Mouse (Mus musculus): Measurements from ENCODE around the gene Plpp1. TPM values are rescaled to one million over a fixed set of nuclear protein-coding genes. Genes with fewer than 3 reads are reported as not detected.

Plpp1 gene
- total and polyA plus RNA-seq, 2 experiments from 2014 or later = 59.9 to 87.2 TPM

DNA sequence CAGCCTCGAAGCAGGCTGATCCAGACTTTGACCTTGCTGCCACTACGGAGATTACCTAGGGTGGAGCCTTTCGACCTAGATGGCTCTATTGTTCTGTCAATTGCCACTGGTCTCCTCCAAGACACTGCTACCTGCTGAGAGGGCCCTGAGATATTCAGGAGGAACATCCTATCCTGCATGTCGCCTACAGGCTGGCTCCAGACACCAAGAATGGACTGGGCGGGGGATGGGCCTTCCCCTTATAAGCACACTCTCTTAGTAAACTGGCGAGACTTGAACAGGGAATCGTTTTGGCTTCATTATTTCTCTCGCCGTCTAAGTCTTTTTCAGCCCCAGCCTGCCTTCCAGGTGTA is 1.7 kb upstream of the Plpp1 start:
- no peak for TF ChIP-seq CTCF (IDR thresholded peaks at IDR 0.05)
- no peak overlapping the region for H3K4me2 ChIP-seq (ENCODE audit: low read depth, low read length, poor library complexity, severe bottlenecking)
- no peak overlapping the region for H3K4me3 ChIP-seq (ENCODE audit: low read depth, low read length)
- H3K27ac ChIP-seq (ENCODE audit: low read depth, low read length) = no peak overlapping the region
- ATAC-seq (ENCODE audit: low FRiP score) (no peak), DNase-seq (ENCODE audit: low spot score) (no peak)
- H3K9ac ChIP-seq (replicated peaks; ENCODE audit: low read length, poor library complexity, severe bottlenecking) = no peak overlapping the region
- WGBS = 81% methylated on average over 9 of the region's 9 CpGs
- H3K4me1 ChIP-seq (ENCODE audit: insufficient read depth, low read length) = peaks cover 3% of the 10 kb centered on the region; the same call in 1 of the 2 replicates
- H3K36me3 ChIP-seq (ENCODE audit: insufficient read depth, low read length) = no peaks in the 10 kb centered on the region
- H3K27me3 ChIP-seq (ENCODE audit: insufficient read depth, low read length) = no peaks in the 10 kb centered on the region
- H3K9me3 ChIP-seq (ENCODE audit: low read length) = no peaks in the 10 kb centered on the region

GRCm38 (mm10) chr13:112799721-112800241 is 811 bp upstream of the Plpp1 start:
- H3K27ac ChIP-seq (ENCODE audit: low read depth, low read length) = no peak overlapping the region
- peaks cover 3% of the 10 kb centered on the region; the same call in 1 of the 2 replicates for H3K4me1 ChIP-seq (ENCODE audit: insufficient read depth, low read length)

DNA sequence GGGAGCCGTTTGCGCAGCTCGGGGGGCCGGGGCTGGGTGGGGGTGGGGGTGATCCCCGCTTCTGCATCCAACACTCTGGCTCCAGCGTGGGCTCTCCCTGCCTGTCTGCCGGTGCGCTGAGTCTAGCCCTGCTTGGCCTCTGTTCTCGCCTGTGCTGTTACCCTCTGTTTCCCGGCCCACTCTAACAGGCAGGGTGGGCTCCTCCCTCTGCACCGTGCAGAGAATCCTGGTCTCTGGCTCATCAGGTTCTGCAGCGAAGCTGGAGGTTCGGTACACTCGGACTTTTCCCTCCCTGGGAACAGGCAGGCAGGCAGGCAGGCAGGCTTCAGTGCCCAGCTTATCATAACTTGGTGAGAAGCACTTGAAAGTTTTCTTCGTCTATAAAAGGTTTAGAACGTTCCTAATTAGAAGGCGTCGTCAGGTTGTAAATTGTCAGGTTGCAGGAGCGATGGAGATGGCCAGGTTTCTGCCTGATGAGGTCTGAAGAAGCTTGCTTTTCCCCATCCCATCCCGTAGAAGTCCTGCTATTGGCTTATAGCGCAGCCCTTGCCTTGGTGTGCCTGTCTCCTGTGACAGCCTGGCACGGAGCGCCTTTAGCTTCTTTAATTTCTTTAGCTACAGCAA is 901 bp downstream of the Plpp1 start:
- under 1% methylated on average over 23 of the region's 23 CpGs for WGBS
- Histone ChIP-seq H3K9me3 (ENCODE audit: low read length) (no peaks in the 10 kb centered on the region), H3K4me1 (ENCODE audit: insufficient read depth, low read length) (peaks cover 3% of the 10 kb centered on the region; the same call in 1 of the 2 replicates), H3K27me3 (ENCODE audit: insufficient read depth, low read length) (no peaks in the 10 kb centered on the region), H3K36me3 (ENCODE audit: insufficient read depth, low read length) (0 out of 2 replicates have a peak, but pooled peaks cover 5% of the 10 kb centered on the region), H3K4me3 (ENCODE audit: low read depth, low read length) (peak overlapping the region; percentile 89), H3K27ac (ENCODE audit: low read depth, low read length) (peak overlapping the region; percentile 97), H3K4me2 (ENCODE audit: low read depth, low read length, poor library complexity, severe bottlenecking) (peak overlapping the region; percentile 69), H3K9ac (replicated peaks; ENCODE audit: low read length, poor library complexity, severe bottlenecking) (peak overlapping the region; percentile 94)
- DNase-seq (ENCODE audit: low spot score) = no peak
- peak; percentile 78 for ATAC-seq (ENCODE audit: low FRiP score)
- no peak for TF ChIP-seq CTCF (IDR thresholded peaks at IDR 0.05)

More at GRCm38 (mm10) chr13:112799721-112800241, 811 bp upstream of the Plpp1 start:
- Histone ChIP-seq H3K27me3 (ENCODE audit: insufficient read depth, low read length) (no peaks in the 10 kb centered on the region), H3K9ac (replicated peaks; ENCODE audit: low read length, poor library complexity, severe bottlenecking) (no peak overlapping the region), H3K4me2 (ENCODE audit: low read depth, low read length, poor library complexity, severe bottlenecking) (peak overlapping the region; percentile 69), H3K4me3 (ENCODE audit: low read depth, low read length) (no peak overlapping the region), H3K36me3 (ENCODE audit: insufficient read depth, low read length) (no peaks in the 10 kb centered on the region), H3K9me3 (ENCODE audit: low read length) (no peaks in the 10 kb centered on the region)
- 73% methylated on average over 8 of the region's 8 CpGs for WGBS
- ATAC-seq (ENCODE audit: low FRiP score) (no peak), DNase-seq (ENCODE audit: low spot score) (no peak)
- no peak for TF ChIP-seq CTCF (IDR thresholded peaks at IDR 0.05)

- Histone ChIP-seq H3K27ac (ENCODE audit: low read depth, low read length) (no peak overlapping the region), H3K4me3 (ENCODE audit: low read depth, low read length) (no peak overlapping the region), H3K4me2 (ENCODE audit: low read depth, low read length, poor library complexity, severe bottlenecking) (no peak overlapping the region), H3K36me3 (ENCODE audit: insufficient read depth, low read length) (0 out of 2 replicates have a peak, but pooled peaks cover 6% of the 10 kb centered on the region), H3K4me1 (ENCODE audit: insufficient read depth, low read length) (peaks cover 3% of the 10 kb centered on the region; the same call in 1 of the 2 replicates), H3K27me3 (ENCODE audit: insufficient read depth, low read length) (no peaks in the 10 kb centered on the region), H3K9ac (replicated peaks; ENCODE audit: low read length, poor library complexity, severe bottlenecking) (no peak overlapping the region), H3K9me3 (ENCODE audit: low read length) (no peaks in the 10 kb centered on the region)
- no peak for TF ChIP-seq CTCF (IDR thresholded peaks at IDR 0.05)
- 75% methylated on average over 7 of the region's 7 CpGs for WGBS
- DNase-seq (ENCODE audit: low spot score) (no peak), ATAC-seq (ENCODE audit: low FRiP score) (no peak)
These were observed 2.5 kb downstream of the Plpp1 start for GRCm38 (mm10) chr13:112803106-112803505.

- no peak for DNase-seq (ENCODE audit: low spot score)
- WGBS = 86% methylated on average over 4 of the region's 4 CpGs
- Histone ChIP-seq H3K9ac (replicated peaks; ENCODE audit: low read length, poor library complexity, severe bottlenecking) (no peak overlapping the region), H3K9me3 (ENCODE audit: low read length) (no peaks in the 10 kb centered on the region), H3K4me3 (ENCODE audit: low read depth, low read length) (no peak overlapping the region), H3K4me1 (ENCODE audit: insufficient read depth, low read length) (peaks cover 3% of the 10 kb centered on the region; the same call in 1 of the 2 replicates), H3K4me2 (ENCODE audit: low read depth, low read length, poor library complexity, severe bottlenecking) (0 out of 2 replicates have a peak overlapping the region, but pooled peaks have one; percentile 1), H3K36me3 (ENCODE audit: insufficient read depth, low read length) (0 out of 2 replicates have a peak, but pooled peaks cover 6% of the 10 kb centered on the region), H3K27ac (ENCODE audit: low read depth, low read length) (no peak overlapping the region), H3K27me3 (ENCODE audit: insufficient read depth, low read length) (no peaks in the 10 kb centered on the region)
- TF ChIP-seq CTCF (IDR thresholded peaks at IDR 0.05) = no peak
- ATAC-seq (ENCODE audit: low FRiP score) = no peak
These were observed 3.1 kb downstream of the Plpp1 start for GRCm38 (mm10) chr13:112803661-112804060.

DNA sequence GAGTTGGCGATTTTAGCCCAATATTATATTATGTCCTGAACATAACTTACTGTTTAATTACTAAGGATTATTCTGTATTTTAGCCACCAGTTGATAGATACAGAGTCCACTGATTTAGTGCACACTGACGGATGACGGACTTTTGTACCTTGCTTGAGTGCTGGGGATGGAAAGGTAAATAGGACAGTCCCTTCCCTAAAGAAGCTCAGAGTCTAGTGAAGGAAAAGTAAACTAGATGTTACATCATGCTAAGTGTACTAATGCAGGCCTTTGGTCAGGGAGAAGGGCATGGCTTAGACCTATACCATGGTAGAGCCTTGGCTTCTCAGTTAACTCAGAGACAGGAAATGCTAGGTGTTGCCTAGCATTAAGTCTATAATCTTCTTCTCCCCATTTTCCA is 4.9 kb downstream of the Plpp1 start:
- ATAC-seq (ENCODE audit: low FRiP score) (no peak), DNase-seq (ENCODE audit: low spot score) (no peak)
- no peak for TF ChIP-seq CTCF (IDR thresholded peaks at IDR 0.05)
- no peak overlapping the region for H3K27ac ChIP-seq (ENCODE audit: low read depth, low read length)
- 98% methylated on average over 3 of the region's 3 CpGs for WGBS
- H3K4me1 ChIP-seq (ENCODE audit: insufficient read depth, low read length) = peaks cover 3% of the 10 kb centered on the region; the same call in 1 of the 2 replicates
- H3K4me3 ChIP-seq (ENCODE audit: low read depth, low read length) = no peak overlapping the region
- no peak overlapping the region for H3K9ac ChIP-seq (replicated peaks; ENCODE audit: low read length, poor library complexity, severe bottlenecking)
- no peaks in the 10 kb centered on the region for H3K9me3 ChIP-seq (ENCODE audit: low read length)
- H3K27me3 ChIP-seq (ENCODE audit: insufficient read depth, low read length) = no peaks in the 10 kb centered on the region
- no peak overlapping the region for H3K4me2 ChIP-seq (ENCODE audit: low read depth, low read length, poor library complexity, severe bottlenecking)
- 0 out of 2 replicates have a peak, but pooled peaks cover 6% of the 10 kb centered on the region for H3K36me3 ChIP-seq (ENCODE audit: insufficient read depth, low read length)

Data from midbrain, postnatal 0 days (tissue).